Mouse (Mus musculus) G1E (cell line): ENCODE data around the gene Dclk2. TPM values are rescaled to one million over a fixed set of nuclear protein-coding genes. Genes with fewer than 3 reads are reported as not detected.

Experiments used
- ATAC-seq: 2 replicates; pipeline ENCODE4 v1.8.0; 2016; ENCODE audit warnings: mild to moderate bottlenecking; ENCODE audit not compliant: insufficient number of reproducible peaks, poor library complexity, low FRiP score, severe bottlenecking; ENCODE audit errors: extremely low read depth
- DNase-seq: peaks from one replicate; pipeline ENCODE4 v3.0.0; 2012; ENCODE audit warnings: low spot score
- H3K27me3 ChIP-seq: 2 replicates; pipeline ENCODE4 v1.6.1; 2012; ENCODE audit warnings: mild to moderate bottlenecking, low read length, inconsistent platforms; ENCODE audit not compliant: insufficient read depth
- H3K36me3 ChIP-seq: replicated peaks from 2 replicates; pipeline ENCODE3; 2012; ENCODE audit warnings: mild to moderate bottlenecking, inconsistent platforms
- H3K4me1 ChIP-seq: 2 replicates; pipeline ENCODE4 v1.6.1; 2012; ENCODE audit warnings: low read depth, low read length, inconsistent platforms, mixed read lengths; ENCODE audit not compliant: insufficient read depth
- H3K4me3 ChIP-seq: 2 replicates; pipeline ENCODE4 v1.5.1; 2012; ENCODE audit warnings: low read depth, mild to moderate bottlenecking, inconsistent platforms, low read length, moderate library complexity, mixed read lengths
- H3K9me3 ChIP-seq: replicated peaks from 2 replicates; pipeline ENCODE4 v1.6.1; 2012; ENCODE audit warnings: inconsistent platforms
- CTCF ChIP-seq: IDR thresholded peaks from 2 replicates; pipeline ENCODE4 v1.5.1; 2012; ENCODE audit warnings: low read depth, low read length, inconsistent platforms, mixed read lengths
- GATA1 ChIP-seq: IDR thresholded peaks from 2 replicates; pipeline ENCODE4 v1.6.1; 2012; ENCODE audit warnings: borderline replicate concordance, low read length, inconsistent platforms, mixed read lengths
- GATA2 ChIP-seq: IDR thresholded peaks from 2 replicates; pipeline ENCODE4 v1.6.1; 2012; ENCODE audit warnings: low read depth, low read length, inconsistent platforms, borderline replicate concordance
- POLR2AphosphoS5 ChIP-seq: IDR thresholded peaks from 2 replicates; pipeline ENCODE4 v1.6.1; 2012; ENCODE audit warnings: low read depth, low read length, inconsistent platforms; ENCODE audit not compliant: insufficient replicate concordance
- TAL1 ChIP-seq: conservative IDR thresholded peaks from 2 replicates; pipeline ENCODE4 v1.6.1; 2012; ENCODE audit warnings: low read depth, low read length, inconsistent platforms, mixed read lengths
- polyA plus RNA-seq: library from polyadenylated mRNA; stranded (reverse); fragments of >175 nt; gene quantifications from 2 replicates; pipeline ENCODE4 v1.2.3, GENCODE M21; 2012
- total RNA-seq, 2 experiments: library from RNA; stranded (forward) in 1 of 2; stranded (reverse) in 1 of 2; fragments of 200-1000 nt in 1 of 2; fragments of >200 nt in 1 of 2; fragmentation: Nextera tagmentation in 1 of 2; gene quantifications; 2 replicates each; pipeline ENCODE4 v1.2.3; 2014 to 2017

Gene Dclk2
- total and polyA plus RNA-seq, 3 experiments = 0.11 to 5.3 TPM; not detected in 1

GRCm38 (mm10) chr3:86793264-86793663 lies 127.4 kb downstream of the Dclk2 start:
- peaks cover 13% of the 10 kb centered on the region for H3K4me1 ChIP-seq
- no peaks in the 10 kb centered on the region for H3K9me3 ChIP-seq
- DNase-seq = no peak
- no peak for ATAC-seq
- no peak overlapping the region for H3K4me3 ChIP-seq
- H3K36me3 ChIP-seq = no peaks in the 10 kb centered on the region
- peaks cover 24% of the 10 kb centered on the region for H3K27me3 ChIP-seq
- no peak for TF ChIP-seq TAL1
- TF ChIP-seq GATA2 = no peak
- no peak for TF ChIP-seq CTCF
- no peak for TF ChIP-seq POLR2AphosphoS5
- TF ChIP-seq GATA1 = no peak

GRCm38 (mm10) chr3:86789752-86790151 lies 130.9 kb downstream of the Dclk2 start:
- no peaks in the 10 kb centered on the region for H3K9me3 ChIP-seq
- DNase-seq (no peak), ATAC-seq (no peak)
- TF ChIP-seq CTCF (no peak), GATA1 (no peak)
- H3K4me1 ChIP-seq = no peaks in the 10 kb centered on the region
- no peaks in the 10 kb centered on the region for H3K36me3 ChIP-seq
- H3K27me3 ChIP-seq = peaks cover 33% of the 10 kb centered on the region
- H3K4me3 ChIP-seq = no peak overlapping the region

DNA sequence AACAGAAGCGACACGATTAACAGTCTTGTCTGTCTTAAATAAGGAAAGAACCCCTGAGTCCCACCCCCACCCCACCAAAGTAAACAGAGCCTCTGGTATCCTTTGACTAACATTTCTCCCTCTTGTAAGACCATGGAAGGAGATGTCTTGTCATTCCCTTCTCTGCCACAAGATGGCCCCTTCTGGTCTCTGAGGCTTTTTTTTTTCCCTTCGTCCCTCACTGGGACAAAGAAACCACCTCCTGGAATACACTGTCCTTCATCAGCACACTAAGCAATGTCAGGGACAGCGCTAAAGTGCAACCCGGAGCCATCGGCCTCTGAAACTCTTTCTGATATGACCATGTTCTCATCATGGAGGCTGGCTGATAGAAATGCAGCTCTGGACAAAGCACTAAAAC lies 131.9 kb downstream of the Dclk2 start:
- H3K36me3 ChIP-seq = peaks cover 2% of the 10 kb centered on the region

GRCm38 (mm10) chr3:86787423-86788123 lies 133.1 kb downstream of the Dclk2 start:
- no peak for TF ChIP-seq CTCF
- TF ChIP-seq GATA1 = no peak
- no peak for TF ChIP-seq POLR2AphosphoS5
- no peak for TF ChIP-seq TAL1
- no peak for TF ChIP-seq GATA2
- peaks cover 8% of the 10 kb centered on the region for H3K36me3 ChIP-seq
- H3K4me3 ChIP-seq = no peak overlapping the region
- peaks cover 31% of the 10 kb centered on the region for H3K27me3 ChIP-seq
- ATAC-seq = no peak
- H3K4me1 ChIP-seq = no peaks in the 10 kb centered on the region
- DNase-seq = no peak
- H3K9me3 ChIP-seq = no peaks in the 10 kb centered on the region

More for the DNA sequence above, 131.9 kb downstream of the Dclk2 start:
- H3K4me3 ChIP-seq = no peak overlapping the region
- H3K4me1 ChIP-seq = no peaks in the 10 kb centered on the region
- H3K9me3 ChIP-seq = no peaks in the 10 kb centered on the region
- ATAC-seq = no peak
- peaks cover 33% of the 10 kb centered on the region for H3K27me3 ChIP-seq
- TF ChIP-seq GATA1 (no peak), CTCF (peak; percentile 45)
- DNase-seq = no peak

DNA sequence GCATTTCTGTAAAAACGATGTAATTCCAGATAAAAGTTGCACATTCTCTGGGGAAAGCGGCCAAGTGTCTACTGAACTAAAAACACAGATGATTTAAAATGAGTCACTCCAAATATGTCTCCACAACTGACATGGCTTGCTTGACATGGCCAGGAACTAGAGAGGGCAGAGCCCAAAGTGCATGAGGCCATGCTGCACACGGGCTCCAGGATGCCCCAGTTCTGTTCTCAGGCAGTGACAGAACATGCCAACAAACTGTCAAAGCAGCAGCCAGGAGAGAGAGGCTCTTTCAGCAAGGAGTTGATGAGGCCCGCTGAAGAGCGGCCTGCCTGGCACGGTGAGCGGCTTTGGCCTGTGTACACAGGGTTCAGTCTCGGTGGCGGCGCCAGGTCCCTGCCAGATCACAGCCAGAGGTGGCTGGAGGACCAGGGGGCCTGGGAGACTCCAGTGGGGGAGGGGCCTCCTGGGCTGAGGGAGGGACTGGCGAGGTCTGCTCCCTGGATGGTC lies 133.8 kb downstream of the Dclk2 start:
- Histone ChIP-seq H3K4me1 (no peaks in the 10 kb centered on the region), H3K4me3 (no peak overlapping the region), H3K27me3 (peaks cover 28% of the 10 kb centered on the region), H3K9me3 (no peaks in the 10 kb centered on the region), H3K36me3 (peaks cover 8% of the 10 kb centered on the region)
- no peak for DNase-seq
- no peak for TF ChIP-seq CTCF
- no peak for TF ChIP-seq GATA2
- TF ChIP-seq GATA1 = no peak
- no peak for TF ChIP-seq POLR2AphosphoS5
- no peak for TF ChIP-seq TAL1
- no peak for ATAC-seq

GRCm38 (mm10) chr3:86786280-86786679 lies 134.4 kb downstream of the Dclk2 start:
- no peak for ATAC-seq
- no peak for DNase-seq
- peaks cover 11% of the 10 kb centered on the region for H3K36me3 ChIP-seq
- TF ChIP-seq GATA1 = no peak
- no peak for TF ChIP-seq CTCF
- TF ChIP-seq POLR2AphosphoS5 = no peak
- no peak for TF ChIP-seq TAL1
- no peak for TF ChIP-seq GATA2
- peaks cover 24% of the 10 kb centered on the region for H3K27me3 ChIP-seq
- no peaks in the 10 kb centered on the region for H3K9me3 ChIP-seq
- H3K4me3 ChIP-seq = no peak overlapping the region
- no peaks in the 10 kb centered on the region for H3K4me1 ChIP-seq
